Mouse (Mus musculus): ENCODE results near the gene Leng1. TPM values are rescaled to one million over a fixed set of nuclear protein-coding genes. Genes with fewer than 3 reads are reported as not detected.
A peak's percentile ranks its signal among the peaks of the same experiment; 100 is the strongest.

Leng1 gene
- polyA plus RNA-seq, 1 experiment from 2014 or later: 13.5 TPM

GRCm38 (mm10) chr7:3675228-3675548 lies 9.5 kb upstream of the Leng1 start:
- Histone ChIP-seq H3K27me3 (ENCODE audit: control insufficient read depth, insufficient read depth, low read depth, low read length) (no peaks in the 10 kb centered on the region), H3K4me2 (ENCODE audit: low read depth, low read length) (no peak overlapping the region), H3K36me3 (ENCODE audit: control insufficient read depth, insufficient read depth, low read length) (0 out of 2 replicates have a peak, but pooled peaks cover 1% of the 10 kb centered on the region), H3K9ac (ENCODE audit: low read length) (no peak overlapping the region), H3K4me1 (replicated peaks; ENCODE audit: control insufficient read depth, insufficient read depth, low read length) (no peaks in the 10 kb centered on the region), H3K27ac (ENCODE audit: low read length) (no peak overlapping the region), H3K4me3 (ENCODE audit: low read length) (no peak overlapping the region), H3K9me3 (ENCODE audit: control insufficient read depth, low read length) (no peaks in the 10 kb centered on the region)
- ATAC-seq (ENCODE audit: low read depth): no peak
- 72% methylated on average over 3 of the region's 3 CpGs for WGBS

DNA sequence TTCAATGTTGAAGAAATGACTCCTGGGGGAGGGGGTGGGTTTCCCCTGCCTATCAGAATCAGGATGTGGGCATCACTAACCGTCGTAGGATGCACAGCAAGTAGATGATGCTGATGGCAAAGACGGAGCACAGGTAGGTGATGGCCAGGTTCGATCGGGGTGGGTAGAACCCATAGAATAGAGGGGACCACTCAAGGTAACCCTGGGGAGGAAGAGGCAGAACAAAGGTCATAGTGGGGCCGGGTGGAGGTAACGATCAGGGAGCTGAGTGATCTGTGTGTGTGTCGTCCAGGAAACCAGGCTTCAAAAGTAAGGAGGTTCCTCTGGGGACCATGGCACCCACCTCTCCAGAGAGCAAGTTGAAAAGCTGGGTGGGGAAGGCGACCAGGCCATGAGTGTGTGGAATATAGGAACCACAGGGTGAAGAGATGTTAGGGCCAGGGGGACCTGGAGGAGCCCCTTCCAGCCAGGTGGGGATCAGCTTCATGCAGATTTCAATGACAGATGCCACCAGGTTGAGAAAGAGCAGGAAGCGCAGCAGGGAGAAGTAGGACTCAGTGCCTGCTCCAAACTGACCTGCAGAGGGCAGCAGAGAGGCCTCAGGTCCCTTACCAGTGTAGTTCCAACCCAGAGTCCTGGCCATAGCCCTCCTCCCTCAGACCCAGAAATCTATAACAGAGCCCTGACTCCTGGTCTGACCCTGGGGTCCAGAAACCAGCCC lies 9.0 kb upstream of the Leng1 start:
- Histone ChIP-seq H3K27ac (ENCODE audit: low read length) (no peak overlapping the region), H3K4me3 (ENCODE audit: low read length) (no peak overlapping the region), H3K4me2 (ENCODE audit: low read depth, low read length) (no peak overlapping the region), H3K9me3 (ENCODE audit: control insufficient read depth, low read length) (no peaks in the 10 kb centered on the region), H3K36me3 (ENCODE audit: control insufficient read depth, insufficient read depth, low read length) (no peaks in the 10 kb centered on the region), H3K4me1 (replicated peaks; ENCODE audit: control insufficient read depth, insufficient read depth, low read length) (no peaks in the 10 kb centered on the region), H3K27me3 (ENCODE audit: control insufficient read depth, insufficient read depth, low read depth, low read length) (no peaks in the 10 kb centered on the region), H3K9ac (ENCODE audit: low read length) (no peak overlapping the region)
- ATAC-seq (ENCODE audit: low read depth): peak; percentile 82
- 68% methylated on average over 10 of the region's 10 CpGs for WGBS

- WGBS: 15% methylated on average over 14 of the region's 14 CpGs
These were observed 1.3 kb upstream of the Leng1 start for GRCm38 (mm10) chr7:3666921-3667391.

DNA sequence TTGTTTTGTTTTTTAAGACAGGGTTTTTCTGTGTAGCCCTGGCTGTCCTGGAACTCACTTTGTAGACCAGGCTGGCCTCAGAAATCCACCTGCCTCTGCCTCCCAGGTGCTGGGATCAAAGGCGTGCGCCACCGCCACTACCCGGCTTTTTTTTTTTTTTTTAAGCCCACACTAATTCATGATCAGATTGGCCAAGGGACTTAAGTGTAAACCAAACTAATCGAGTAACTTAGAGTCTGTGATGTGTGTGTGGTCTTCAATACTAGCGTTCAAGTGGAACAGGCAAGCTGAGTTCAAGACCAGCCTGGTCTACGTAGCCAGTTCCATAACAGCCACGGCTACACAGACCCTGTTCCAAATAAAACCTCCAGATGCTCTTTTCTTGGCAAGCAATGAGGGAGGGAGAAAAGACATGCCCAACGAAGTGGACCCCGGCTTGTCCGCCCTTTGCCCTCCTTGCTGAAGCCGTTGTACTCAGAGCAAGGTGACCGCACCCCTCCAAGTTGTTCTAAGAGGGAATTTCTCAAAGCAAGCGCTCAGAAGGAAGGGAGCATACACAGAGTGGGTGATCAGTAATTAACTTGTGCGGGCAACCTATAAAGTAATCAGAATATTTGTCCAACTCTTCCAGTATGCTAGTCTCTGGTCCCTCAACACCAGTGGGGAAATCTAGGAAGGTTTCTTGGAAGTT lies 971 bp downstream of the Leng1 start:
- H3K9me3 ChIP-seq (ENCODE audit: control insufficient read depth, low read length): no peaks in the 10 kb centered on the region
- H3K9ac ChIP-seq (ENCODE audit: low read length): peak overlapping the region; percentile 78
- peaks cover 21% of the 10 kb centered on the region for H3K36me3 ChIP-seq (ENCODE audit: control insufficient read depth, insufficient read depth, low read length)
- peak; percentile 50 for ATAC-seq (ENCODE audit: low read depth)
- no peaks in the 10 kb centered on the region for H3K27me3 ChIP-seq (ENCODE audit: control insufficient read depth, insufficient read depth, low read depth, low read length)
- 19% methylated on average over 15 of the region's 15 CpGs for WGBS
- peak overlapping the region; percentile 76 for H3K27ac ChIP-seq (ENCODE audit: low read length)
- H3K4me1 ChIP-seq (replicated peaks; ENCODE audit: control insufficient read depth, insufficient read depth, low read length): peaks cover 10% of the 10 kb centered on the region
- peak overlapping the region; percentile 66 for H3K4me3 ChIP-seq (ENCODE audit: low read length)
- H3K4me2 ChIP-seq (ENCODE audit: low read depth, low read length): peak overlapping the region; percentile 50

More at GRCm38 (mm10) chr7:3666921-3667391, 1.3 kb upstream of the Leng1 start:
- Histone ChIP-seq H3K4me2 (ENCODE audit: low read depth, low read length) (peak overlapping the region; percentile 38), H3K36me3 (ENCODE audit: control insufficient read depth, insufficient read depth, low read length) (peaks cover 5% of the 10 kb centered on the region; the same call in 1 of the 2 replicates), H3K27me3 (ENCODE audit: control insufficient read depth, insufficient read depth, low read depth, low read length) (no peaks in the 10 kb centered on the region), H3K4me3 (ENCODE audit: low read length) (peak overlapping the region; percentile 24; the same call in 1 of the 2 replicates), H3K9me3 (ENCODE audit: control insufficient read depth, low read length) (no peaks in the 10 kb centered on the region), H3K4me1 (replicated peaks; ENCODE audit: control insufficient read depth, insufficient read depth, low read length) (peaks cover 10% of the 10 kb centered on the region), H3K27ac (ENCODE audit: low read length) (no peak overlapping the region), H3K9ac (ENCODE audit: low read length) (peak overlapping the region; percentile 49; the same call in 1 of the 2 replicates)
- ATAC-seq (ENCODE audit: low read depth): no peak

DNA sequence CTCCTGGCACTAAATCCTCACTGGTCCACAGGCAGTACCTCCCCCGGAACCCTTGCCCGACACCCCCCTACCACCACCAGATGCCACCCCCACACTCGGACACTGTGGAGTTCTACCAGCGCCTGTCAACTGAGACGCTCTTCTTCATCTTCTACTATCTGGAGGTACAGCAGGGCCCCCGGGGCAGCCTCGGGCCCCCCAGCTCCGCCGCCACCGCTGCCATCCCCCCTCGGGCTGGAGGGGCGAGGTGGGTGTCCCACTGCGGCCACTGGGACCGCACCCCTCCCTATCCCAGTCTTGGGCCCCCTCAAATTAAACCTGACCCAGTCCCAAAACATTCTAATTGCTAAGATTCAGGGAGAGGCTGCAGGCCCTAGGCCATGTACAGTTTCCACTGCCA lies 7.1 kb downstream of the Leng1 start:
- Histone ChIP-seq H3K27ac (ENCODE audit: low read length) (no peak overlapping the region), H3K4me2 (ENCODE audit: low read depth, low read length) (no peak overlapping the region), H3K4me1 (replicated peaks; ENCODE audit: control insufficient read depth, insufficient read depth, low read length) (no peaks in the 10 kb centered on the region), H3K9me3 (ENCODE audit: control insufficient read depth, low read length) (no peaks in the 10 kb centered on the region), H3K36me3 (ENCODE audit: control insufficient read depth, insufficient read depth, low read length) (peaks cover 75% of the 10 kb centered on the region), H3K4me3 (ENCODE audit: low read length) (no peak overlapping the region), H3K9ac (ENCODE audit: low read length) (no peak overlapping the region), H3K27me3 (ENCODE audit: control insufficient read depth, insufficient read depth, low read depth, low read length) (no peaks in the 10 kb centered on the region)
- no peak for ATAC-seq (ENCODE audit: low read depth)
- 95% methylated on average over 14 of the region's 14 CpGs for WGBS

- ATAC-seq (ENCODE audit: low read depth): no peak
- no peaks in the 10 kb centered on the region for H3K27me3 ChIP-seq (ENCODE audit: control insufficient read depth, insufficient read depth, low read depth, low read length)
- H3K27ac ChIP-seq (ENCODE audit: low read length): no peak overlapping the region
- peaks cover 84% of the 10 kb centered on the region for H3K36me3 ChIP-seq (ENCODE audit: control insufficient read depth, insufficient read depth, low read length)
- 73% methylated on average over 4 of the region's 4 CpGs for WGBS
- no peak overlapping the region for H3K4me2 ChIP-seq (ENCODE audit: low read depth, low read length)
- H3K9ac ChIP-seq (ENCODE audit: low read length): no peak overlapping the region
- no peaks in the 10 kb centered on the region for H3K4me1 ChIP-seq (replicated peaks; ENCODE audit: control insufficient read depth, insufficient read depth, low read length)
- no peak overlapping the region for H3K4me3 ChIP-seq (ENCODE audit: low read length)
- no peaks in the 10 kb centered on the region for H3K9me3 ChIP-seq (ENCODE audit: control insufficient read depth, low read length)
These were observed 8.7 kb downstream of the Leng1 start for GRCm38 (mm10) chr7:3656966-3657365.

DNA sequence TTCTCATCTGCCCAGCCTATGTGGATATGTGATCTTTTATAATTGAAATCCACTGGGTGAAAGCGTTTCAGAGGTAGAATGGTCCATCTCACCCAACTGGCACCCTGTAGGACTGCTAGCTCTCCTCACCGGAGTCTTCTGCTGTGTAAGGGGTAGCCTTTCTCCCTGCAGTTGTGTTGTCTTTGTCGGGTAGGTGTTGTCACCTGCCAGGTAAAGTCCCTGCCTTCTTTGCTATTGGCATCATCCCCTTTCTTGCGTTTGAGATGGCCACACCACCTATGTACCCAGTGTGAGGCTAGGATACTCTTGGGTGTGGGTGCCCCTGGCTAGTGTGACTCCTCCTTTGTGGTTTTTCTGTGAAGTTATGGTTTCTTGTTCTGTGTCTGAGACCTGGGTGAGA lies 19.0 kb downstream of the Leng1 start:
- Histone ChIP-seq H3K27ac (ENCODE audit: low read length) (no peak overlapping the region), H3K4me2 (ENCODE audit: low read depth, low read length) (peak overlapping the region; percentile 93), H3K4me3 (ENCODE audit: low read length) (peak overlapping the region; percentile 98), H3K9me3 (ENCODE audit: control insufficient read depth, low read length) (no peaks in the 10 kb centered on the region), H3K9ac (ENCODE audit: low read length) (peak overlapping the region; percentile 97), H3K27me3 (ENCODE audit: control insufficient read depth, insufficient read depth, low read depth, low read length) (no peaks in the 10 kb centered on the region), H3K4me1 (replicated peaks; ENCODE audit: control insufficient read depth, insufficient read depth, low read length) (peaks cover 33% of the 10 kb centered on the region), H3K36me3 (ENCODE audit: control insufficient read depth, insufficient read depth, low read length) (peaks cover 17% of the 10 kb centered on the region)
- 50% methylated on average over 4 of the region's 4 CpGs for WGBS
- ATAC-seq (ENCODE audit: low read depth): no peak

DNA sequence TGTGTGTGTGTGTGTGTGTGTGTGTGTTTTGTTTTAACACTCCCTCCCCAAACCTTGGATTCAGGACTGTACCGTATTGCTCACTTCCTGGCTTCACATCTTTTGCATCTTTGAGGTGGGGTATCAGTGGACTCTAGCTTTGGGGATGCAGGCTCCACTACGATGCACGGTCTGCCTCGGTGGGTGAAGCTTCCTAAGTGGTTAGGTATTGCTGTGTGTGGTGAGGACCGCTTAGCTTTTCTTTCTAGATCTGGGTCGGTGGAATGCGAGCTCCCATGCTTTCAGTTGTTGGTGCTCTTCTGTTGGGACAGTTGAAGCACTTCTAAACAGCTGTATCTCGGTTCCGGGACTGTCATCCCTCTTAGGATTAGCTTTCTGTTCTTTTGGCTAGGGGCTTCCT lies 19.5 kb downstream of the Leng1 start:
- peak overlapping the region; percentile 97 for H3K9ac ChIP-seq (ENCODE audit: low read length)
- H3K4me3 ChIP-seq (ENCODE audit: low read length): peak overlapping the region; percentile 98
- peaks cover 33% of the 10 kb centered on the region for H3K4me1 ChIP-seq (replicated peaks; ENCODE audit: control insufficient read depth, insufficient read depth, low read length)
- peak overlapping the region; percentile 93 for H3K4me2 ChIP-seq (ENCODE audit: low read depth, low read length)
- 6% methylated on average over 9 of the region's 9 CpGs for WGBS
- no peak for ATAC-seq (ENCODE audit: low read depth)
- peaks cover 12% of the 10 kb centered on the region for H3K36me3 ChIP-seq (ENCODE audit: control insufficient read depth, insufficient read depth, low read length)
- no peaks in the 10 kb centered on the region for H3K9me3 ChIP-seq (ENCODE audit: control insufficient read depth, low read length)
- H3K27me3 ChIP-seq (ENCODE audit: control insufficient read depth, insufficient read depth, low read depth, low read length): no peaks in the 10 kb centered on the region
- H3K27ac ChIP-seq (ENCODE audit: low read length): no peak overlapping the region; the same call in none of the 2 replicates

DNA sequence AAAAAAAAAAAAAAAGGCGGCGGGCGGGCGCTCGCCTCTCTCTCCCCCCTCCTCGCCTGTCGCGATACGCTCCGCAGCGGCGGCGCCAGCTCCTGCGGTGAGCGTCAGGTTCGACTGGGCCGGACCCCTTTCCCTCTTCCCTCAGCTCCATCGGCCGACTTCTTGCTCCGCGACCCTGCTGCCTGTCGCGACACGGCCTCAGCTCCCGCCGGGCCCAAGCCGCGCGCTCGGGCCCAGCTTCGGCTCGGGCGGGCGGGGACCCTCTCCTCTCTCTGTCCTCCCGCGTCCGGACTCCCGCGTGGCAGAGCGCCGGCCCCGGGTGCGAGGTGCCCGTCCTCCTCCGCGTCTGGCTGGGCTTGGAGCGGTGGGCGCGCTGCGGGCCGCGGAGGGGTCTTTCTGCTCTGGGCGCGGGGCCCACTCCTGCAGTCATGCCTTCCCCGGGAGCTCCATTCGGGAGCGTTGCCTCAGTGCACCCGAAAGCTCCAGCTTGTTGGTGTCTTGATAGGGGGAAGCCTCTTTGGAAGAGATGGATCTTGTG lies 20.1 kb downstream of the Leng1 start:
- peak; percentile 0; the same call in 1 of the 2 replicates for ATAC-seq (ENCODE audit: low read depth)
- WGBS: 0% methylated on average over 51 of the region's 58 CpGs

More for the DNA sequence above, 20.1 kb downstream of the Leng1 start:
- H3K4me1 ChIP-seq (replicated peaks; ENCODE audit: control insufficient read depth, insufficient read depth, low read length): peaks cover 33% of the 10 kb centered on the region
- H3K4me3 ChIP-seq (ENCODE audit: low read length): peak overlapping the region; percentile 98
- H3K36me3 ChIP-seq (ENCODE audit: control insufficient read depth, insufficient read depth, low read length): peaks cover 11% of the 10 kb centered on the region
- no peaks in the 10 kb centered on the region for H3K27me3 ChIP-seq (ENCODE audit: control insufficient read depth, insufficient read depth, low read depth, low read length)
- peak overlapping the region; percentile 97 for H3K9ac ChIP-seq (ENCODE audit: low read length)
- H3K4me2 ChIP-seq (ENCODE audit: low read depth, low read length): peak overlapping the region; percentile 93
- H3K9me3 ChIP-seq (ENCODE audit: control insufficient read depth, low read length): no peaks in the 10 kb centered on the region
- peak overlapping the region; percentile 99 for H3K27ac ChIP-seq (ENCODE audit: low read length)
